Mouse (Mus musculus) embryonic stem cell, embryonic (primary cell): ENCODE measurements around the gene Olfr279.

Source experiments
- CTCF ChIA-PET, 4 experiments: fragments of 300-600 bp in 2 of 4; fragments of 350-600 bp in 2 of 4; sonication (Branson Sonifier 250); formaldehyde crosslinking; loops; one replicate each; lab custom pipeline; 2022; ENCODE audit warnings: inconsistent platforms in 2 of 4; lab: Charles Lee
- POLR2A ChIA-PET, 4 experiments: fragments of 300-600 bp in 2 of 4; fragments of 350-600 bp in 2 of 4; sonication (Branson Sonifier 250); formaldehyde crosslinking; loops; one replicate each; lab custom pipeline; 2022; ENCODE audit warnings: antibody characterized with exemption in 4 of 4, inconsistent platforms in 1 of 4; lab: Charles Lee

Gene Olfr279

DNA sequence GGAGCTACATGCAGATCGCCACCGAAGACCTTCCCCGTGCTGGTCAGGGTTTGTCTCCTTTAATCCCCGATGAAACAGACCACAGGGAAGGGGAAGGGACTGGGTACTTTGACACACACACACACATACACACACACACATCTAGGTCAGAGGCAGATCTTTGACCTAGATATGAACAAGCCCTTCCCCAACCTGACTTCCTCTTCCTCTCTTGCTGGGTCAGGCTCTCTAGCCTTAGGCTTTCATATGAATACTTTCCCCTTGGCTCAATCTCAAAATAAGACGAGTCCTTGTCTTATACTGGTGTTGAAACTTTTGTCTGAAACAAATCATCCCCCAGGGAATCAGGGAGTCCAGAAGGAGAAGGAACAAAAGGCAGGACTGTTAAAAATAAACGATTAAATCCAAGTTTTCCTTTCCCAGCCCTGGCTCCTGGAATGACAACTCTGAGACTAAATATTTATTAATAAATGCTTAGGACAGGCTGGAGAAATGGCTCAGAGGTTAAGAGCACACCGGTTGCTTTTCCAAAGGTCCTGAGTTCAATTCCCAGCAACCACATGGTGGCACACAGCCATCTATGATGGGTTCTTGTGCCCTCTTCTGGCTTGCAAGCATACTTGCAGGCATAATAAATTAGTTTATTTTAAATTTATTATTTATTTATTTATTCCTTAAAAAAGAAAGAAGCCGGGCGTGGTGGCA lies 14.2 kb downstream of the Olfr279 start:
- ChIA-PET POLR2A (interaction anchor here in 3 of 4 experiments (0.7 to 1.7 kb wide), 15 partner anchors 11 to 1423 kb away, joined by 3 to 8 read pairs (median 4); partner anchors contain the start of genes Arf3 (in 1 of the 3) and Prkag1 (in 1 of the 3)), CTCF (interaction anchor here in 3 of 4 experiments (0.6 to 2.9 kb wide), 7 partner anchors 11 to 720 kb away, joined by 4 to 39 read pairs (median 6); partner anchors contain the start of gene Fkbp11 (in 1 of the 3))

DNA sequence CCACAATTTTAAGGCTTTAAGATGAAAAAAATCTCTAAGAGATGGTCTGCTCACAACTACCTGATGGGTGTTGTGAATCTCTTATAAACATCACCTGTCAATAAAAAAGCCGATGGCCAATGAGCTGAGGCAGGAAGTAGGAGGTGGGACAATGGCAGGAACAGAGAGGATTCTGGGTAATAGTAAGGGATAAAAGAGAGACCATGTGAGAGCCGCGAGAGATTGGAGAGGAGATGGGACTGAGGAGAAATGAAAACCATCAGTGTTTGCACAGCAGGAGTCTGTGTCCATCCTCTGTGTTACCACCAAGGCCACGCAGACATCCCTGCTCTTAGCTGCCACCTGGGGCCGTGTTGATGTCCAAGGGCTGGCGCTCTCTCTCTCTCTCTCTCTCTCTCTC lies 15.1 kb downstream of the Olfr279 start:
- CTCF ChIA-PET, result interaction anchor here in 3 of 4 experiments (0.6 to 2.9 kb wide), 11 partner anchors 10 to 457 kb away, joined by 3 to 39 read pairs (median 5); partner anchors contain the start of gene Fkbp11 (in 1 of the 3)
- POLR2A ChIA-PET, result interaction anchor here in 3 of 4 experiments (0.6 to 1.7 kb wide), 24 partner anchors 9 to 1422 kb away, joined by 3 to 8 read pairs (median 4); partner anchors contain the start of genes Arf3 (in 1 of the 3) and Prkag1 (in 1 of the 3)

DNA sequence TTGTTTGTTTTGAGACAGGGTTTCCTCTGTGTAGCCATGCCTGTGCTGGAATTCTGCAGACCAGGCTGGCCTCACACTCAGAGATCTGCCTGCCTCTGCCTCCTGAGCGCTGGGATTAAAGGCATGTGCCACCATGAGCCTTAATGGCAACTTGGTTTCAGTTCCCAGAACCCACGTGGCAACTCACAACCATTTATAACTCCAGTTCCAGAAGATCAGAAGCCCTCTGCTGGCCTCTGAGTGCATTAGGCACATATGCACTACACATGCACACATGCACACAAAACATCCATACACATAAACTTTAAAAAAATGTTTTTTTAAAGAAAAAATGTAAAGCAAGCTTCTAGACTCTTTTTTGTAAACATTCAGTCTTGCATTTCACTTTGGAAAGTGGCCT lies 17.2 kb downstream of the Olfr279 start:
- ChIA-PET CTCF (interaction anchor here in 1 of 4 experiments (0.7 kb wide), 1 partner anchor 340 kb away, joined by 3 read pairs; no protein-coding TSS in a partner anchor), POLR2A (interaction anchor here in 1 of 4 experiments (1.3 kb wide), 1 partner anchor 8 kb away, joined by 3 read pairs; no protein-coding TSS in a partner anchor)

DNA sequence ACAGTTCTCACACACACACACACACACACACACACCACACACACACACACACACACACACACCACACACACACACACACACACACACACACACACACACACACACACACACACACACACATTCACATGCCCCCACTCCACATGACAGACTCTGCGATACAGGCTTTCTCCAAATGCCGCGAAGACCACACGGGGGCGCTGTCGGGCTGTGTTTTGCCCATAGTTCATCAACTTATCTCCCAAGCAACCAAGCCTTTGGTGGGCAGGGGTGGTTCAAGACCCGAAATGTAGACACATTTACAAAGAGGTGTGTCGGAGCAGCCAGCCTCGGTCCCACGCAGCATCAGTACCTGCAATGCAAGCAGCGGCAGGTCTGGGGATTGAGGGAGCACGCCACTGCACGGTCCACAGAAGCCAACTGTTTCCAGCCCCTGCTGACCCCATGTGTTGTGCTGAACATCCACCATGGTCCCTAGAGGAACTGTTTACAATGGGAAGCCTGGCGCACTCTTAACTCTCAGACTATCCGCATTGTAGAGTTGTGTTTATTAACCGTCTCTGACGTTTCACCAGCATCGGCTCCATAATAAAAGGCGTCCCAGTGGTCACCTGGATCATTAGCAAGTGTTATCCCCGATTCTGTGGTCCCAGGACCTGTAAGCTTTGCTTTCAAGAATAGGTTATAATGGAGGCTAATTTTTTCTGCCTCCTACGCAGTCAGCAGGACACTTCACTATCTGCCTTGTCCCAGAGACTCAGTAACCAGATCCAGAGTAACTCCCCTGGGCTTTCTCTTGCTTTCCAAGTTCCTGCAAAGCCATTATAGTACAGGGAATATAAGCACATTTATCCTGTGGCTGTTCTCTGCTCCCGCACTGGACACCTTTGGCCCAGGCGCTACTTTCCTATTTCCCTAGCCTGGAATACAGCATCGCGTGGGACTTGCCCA lies 18.5 kb downstream of the Olfr279 start:
- ChIA-PET POLR2A (interaction anchor here in 3 of 4 experiments (0.7 to 3.5 kb wide), 6 partner anchors 9 to 362 kb away, joined by 3 to 11 read pairs (median 4); partner anchors contain the start of gene Rnd1 (in 1 of the 3)), CTCF (interaction anchor here in 2 of 4 experiments (0.6 to 0.7 kb wide), 2 partner anchors 297 to 1194 kb away, joined by 3 read pairs; no protein-coding TSS in a partner anchor)

DNA sequence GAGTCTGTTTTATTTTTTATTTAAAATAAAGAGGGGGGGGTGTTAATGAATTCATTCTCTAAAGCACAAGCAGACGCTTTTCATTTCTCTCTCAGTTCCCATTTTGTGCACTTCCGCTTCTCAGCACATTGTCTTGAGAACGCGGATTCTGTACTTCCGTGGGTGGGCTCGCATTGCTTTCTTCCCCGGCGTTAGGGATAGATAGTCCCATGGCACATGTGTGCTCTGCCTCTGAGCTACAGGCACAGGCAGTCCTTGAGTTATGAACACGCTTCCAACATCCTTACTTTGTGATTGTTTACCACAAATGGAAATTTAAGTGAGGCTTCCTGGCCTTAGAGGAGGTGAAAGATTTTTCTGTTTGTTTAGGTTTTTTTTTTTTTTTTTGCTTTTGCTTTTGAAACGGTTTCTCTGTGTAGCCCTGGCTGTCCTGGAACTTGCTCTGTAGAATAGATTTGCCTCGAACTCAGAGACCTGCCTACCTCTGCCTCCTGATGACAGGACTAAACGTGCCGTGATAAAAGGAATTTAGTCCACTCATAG lies 19.3 kb downstream of the Olfr279 start:
- CTCF ChIA-PET, result interaction anchor here in 1 of 4 experiments (0.7 kb wide), 1 partner anchor 1195 kb away, joined by 3 read pairs; no protein-coding TSS in a partner anchor
- POLR2A ChIA-PET, result interaction anchor here in 3 of 4 experiments (0.6 to 3.5 kb wide), 6 partner anchors 11 to 362 kb away, joined by 3 to 11 read pairs (median 4); partner anchors contain the start of gene Rnd1 (in 1 of the 3)

DNA sequence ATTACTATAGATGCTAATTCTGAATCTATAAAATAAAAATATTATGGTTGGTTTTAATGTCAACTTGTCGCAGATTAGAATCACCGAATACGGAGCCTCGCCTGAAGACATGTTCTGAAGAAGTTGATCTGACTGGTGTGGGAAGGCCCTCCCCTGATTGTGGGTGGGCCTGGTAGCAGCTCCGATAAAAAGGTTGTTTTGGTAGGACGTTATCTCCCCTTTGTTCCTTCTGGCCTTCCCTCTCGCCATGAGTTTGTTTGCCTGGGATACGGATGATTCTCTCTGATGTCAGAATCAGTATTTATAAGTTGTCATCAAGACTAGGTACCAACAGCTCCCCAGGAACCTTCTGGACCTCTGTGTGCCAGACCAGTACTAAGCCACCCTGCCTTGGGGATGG lies 20.0 kb downstream of the Olfr279 start:
- POLR2A ChIA-PET, result interaction anchor here in 2 of 4 experiments (0.6 to 3.5 kb wide), 3 partner anchors 8 to 19 kb away, joined by 3 to 11 read pairs (median 4); no protein-coding TSS in a partner anchor

DNA sequence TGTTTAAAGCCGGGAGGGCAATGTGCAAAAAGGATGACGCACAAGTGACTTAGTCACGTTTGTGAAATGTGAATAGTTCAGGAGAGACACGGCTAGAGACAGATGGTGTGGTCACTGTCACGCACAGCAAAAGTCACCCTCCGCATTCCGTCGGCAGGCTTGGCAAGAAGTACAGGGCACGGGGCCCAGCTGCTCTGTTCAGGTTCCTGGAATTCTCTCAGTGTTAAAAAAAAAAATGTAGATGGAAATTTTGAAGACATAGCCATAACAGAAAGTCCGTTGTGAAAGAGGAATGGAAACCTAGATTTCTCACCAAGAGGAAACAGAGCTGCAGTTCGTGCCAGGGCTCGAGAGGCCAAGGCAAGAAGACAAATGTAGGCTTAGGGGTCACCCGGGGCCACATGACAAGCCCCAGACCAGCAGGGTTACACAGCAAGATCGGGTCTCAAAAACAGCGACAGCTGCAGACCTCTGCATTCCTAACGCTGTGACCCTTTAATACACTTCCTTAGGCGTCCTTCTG lies 20.7 kb downstream of the Olfr279 start:
- POLR2A ChIA-PET, result interaction anchor here in 2 of 4 experiments (0.6 to 3.5 kb wide), 3 partner anchors 7 to 110 kb away, joined by 4 to 11 read pairs (median 6); no protein-coding TSS in a partner anchor

More for the DNA sequence above, 20.0 kb downstream of the Olfr279 start:
- CTCF ChIA-PET, result interaction anchor here in 1 of 4 experiments (1.3 kb wide), 1 partner anchor 8 kb away, joined by 3 read pairs; no protein-coding TSS in a partner anchor

DNA sequence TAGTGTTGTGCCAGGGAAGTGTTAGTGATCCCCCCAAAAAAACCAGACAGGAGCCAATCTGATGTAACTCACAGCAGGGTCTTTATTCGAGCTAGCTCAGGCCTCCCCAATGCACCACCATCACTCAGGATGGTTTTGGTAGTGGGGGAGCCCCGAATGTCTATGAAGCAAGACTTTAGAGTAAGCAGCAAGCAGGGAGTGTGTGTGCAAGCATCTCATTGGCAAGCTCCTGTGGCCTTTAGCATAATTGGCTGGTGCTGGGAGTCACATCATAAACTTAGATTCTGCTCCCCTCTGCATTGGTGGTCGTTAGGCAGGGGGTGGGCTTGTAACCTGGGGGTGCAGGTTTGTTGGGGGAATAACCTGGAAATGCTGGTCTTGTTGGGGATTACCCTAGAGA lies 21.5 kb downstream of the Olfr279 start:
- ChIA-PET CTCF (interaction anchor here in 2 of 4 experiments (0.7 to 1.3 kb wide), 3 partner anchors 9 to 1943 kb away, joined by 3 to 11 read pairs (median 3); no protein-coding TSS in a partner anchor), POLR2A (interaction anchor here in 3 of 4 experiments (0.6 to 7.5 kb wide), 5 partner anchors 9 to 109 kb away, joined by 3 to 127 read pairs (median 6); partner anchors contain the start of gene Kansl2 (in 1 of the 3))

More for the DNA sequence above, 20.7 kb downstream of the Olfr279 start:
- CTCF ChIA-PET, result interaction anchor here in 1 of 4 experiments (1.3 kb wide), 1 partner anchor 8 kb away, joined by 3 read pairs; no protein-coding TSS in a partner anchor

DNA sequence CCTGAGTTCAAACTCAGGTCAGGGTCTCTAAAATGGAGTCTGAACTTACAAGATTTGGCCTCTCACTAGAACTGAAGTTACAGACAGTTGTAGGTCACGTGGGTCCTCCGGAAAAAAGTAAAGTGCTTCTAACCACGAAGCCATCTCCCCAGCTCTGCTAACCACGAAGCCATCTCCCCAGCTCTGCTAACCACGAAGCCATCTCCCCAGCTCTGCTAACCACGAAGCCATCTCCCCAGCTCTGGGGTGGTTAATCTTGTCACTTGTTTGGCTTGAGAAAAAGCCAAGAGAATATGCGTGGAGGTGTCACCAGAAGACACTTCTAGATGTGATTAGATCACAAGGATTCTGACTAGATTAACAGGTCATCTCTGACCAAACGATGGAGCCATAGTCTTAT lies 21.9 kb downstream of the Olfr279 start:
- ChIA-PET CTCF (interaction anchor here in 2 of 4 experiments (0.7 to 1.1 kb wide), 3 partner anchors 51 to 1943 kb away, joined by 3 to 11 read pairs (median 4); no protein-coding TSS in a partner anchor), POLR2A (interaction anchor here in 2 of 4 experiments (1.0 to 7.5 kb wide), 4 partner anchors 9 to 16 kb away, joined by 3 to 127 read pairs (median 7); partner anchors contain the start of gene Kansl2 (in 1 of the 2))

DNA sequence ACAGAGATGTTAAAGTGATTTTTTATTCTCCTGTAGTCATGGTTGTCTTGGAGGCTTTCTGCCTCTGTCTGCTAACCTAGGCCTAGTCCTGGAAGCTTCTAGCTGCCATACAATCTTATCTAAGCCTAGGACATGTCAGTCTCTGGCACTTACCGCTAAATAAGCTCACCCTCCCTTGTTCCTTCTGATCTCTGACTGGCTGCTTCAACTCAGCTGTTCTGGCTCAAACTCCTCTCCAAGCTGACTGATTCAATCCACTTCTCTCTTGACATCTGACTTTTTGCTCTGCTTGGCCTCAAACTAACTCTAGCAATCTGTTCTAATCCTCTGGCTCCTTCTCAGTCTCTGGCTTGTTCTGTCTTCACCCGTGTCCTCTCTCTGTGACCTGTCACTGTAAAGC lies 22.6 kb downstream of the Olfr279 start:
- POLR2A ChIA-PET, result interaction anchor here in 3 of 4 experiments (1.2 to 7.5 kb wide), 6 partner anchors 9 to 53 kb away, joined by 3 to 127 read pairs (median 4); partner anchors contain the start of gene Kansl2 (in 1 of the 3)
- CTCF ChIA-PET, result interaction anchor here in 1 of 4 experiments (0.7 to 0.9 kb wide), 2 partner anchors 50 to 117 kb away, joined by 3 to 4 read pairs; no protein-coding TSS in a partner anchor

DNA sequence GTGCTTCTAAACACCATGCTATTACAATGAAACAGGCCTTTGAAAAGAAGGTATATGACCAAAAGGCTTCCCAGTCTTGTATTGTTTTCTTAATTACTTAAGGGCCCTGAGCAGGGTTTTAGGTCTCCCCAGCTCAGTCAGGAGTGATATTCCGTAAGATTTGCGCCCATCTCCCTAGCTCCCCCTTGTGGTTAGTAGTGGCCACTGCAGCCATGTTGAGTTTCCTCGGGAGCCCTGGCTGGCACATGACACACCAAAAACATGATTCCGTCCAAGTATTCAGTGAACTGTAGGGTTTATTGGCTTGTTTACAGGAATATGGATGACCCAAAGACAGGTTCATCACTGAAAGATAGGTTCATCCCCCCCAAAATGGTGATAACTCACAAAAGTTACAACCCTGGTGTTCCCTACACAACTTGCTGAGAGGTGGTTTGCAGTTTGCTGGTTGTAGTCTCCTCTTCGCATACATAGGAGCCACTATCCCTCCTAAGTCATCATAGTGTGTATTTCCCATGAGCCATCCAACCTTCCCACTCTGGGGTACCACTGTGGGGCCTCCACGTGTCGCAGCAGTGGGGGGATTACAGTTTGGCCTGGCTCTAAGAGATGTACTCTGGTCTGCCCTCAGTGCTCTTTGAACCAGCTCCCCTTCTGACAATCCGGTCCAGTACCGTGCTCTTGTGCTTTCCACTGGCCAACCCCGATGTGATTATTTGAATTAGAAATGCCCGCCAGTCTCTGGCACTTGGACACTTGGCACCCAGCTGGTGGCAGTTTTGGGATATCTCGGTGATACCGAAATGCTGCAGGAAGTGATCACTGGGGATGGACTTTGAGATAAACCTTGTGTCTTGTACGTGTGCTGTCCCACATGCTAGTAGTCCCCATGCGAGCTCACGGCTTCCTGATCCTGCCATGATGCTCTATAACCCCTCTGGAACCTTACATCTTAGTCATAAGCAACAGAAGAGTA lies 25.5 kb downstream of the Olfr279 start:
- CTCF ChIA-PET, result interaction anchor here (0.5 to 2.8 kb wide), 63 partner anchors 8 to 842 kb away, joined by 3 to 39 read pairs (median 4); partner anchors contain the start of genes Kansl2 (in 3 of the 4), Cacnb3 (in 1 of the 4), Ccdc65 (in 1 of the 4) and Prkag1 (in 1 of the 4)
- POLR2A ChIA-PET, result interaction anchor here (0.5 to 7.5 kb wide), 38 partner anchors 8 to 723 kb away, joined by 3 to 127 read pairs (median 4); partner anchors contain the start of genes Kansl2 (in 2 of the 4), Rnd1 (in 2 of the 4) and Ddx23 (in 1 of the 4)

DNA sequence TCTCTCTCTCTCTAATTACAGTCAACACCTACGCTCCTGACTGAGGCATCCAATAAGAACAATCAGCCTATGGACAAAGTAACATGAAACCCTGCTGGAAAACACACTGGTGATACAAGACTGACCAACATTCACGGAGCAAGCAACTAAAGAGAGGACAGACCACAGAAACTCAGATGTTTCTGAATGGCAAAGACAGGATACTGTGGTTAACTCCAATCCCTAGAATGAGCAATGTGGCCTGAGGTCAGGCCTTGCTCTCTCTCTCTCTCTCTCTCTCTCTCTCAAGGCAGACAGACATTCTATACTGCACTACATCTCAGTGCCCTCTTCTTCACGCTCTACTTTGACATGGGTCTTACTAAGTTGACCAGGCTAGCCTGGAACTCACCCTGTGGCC lies 29.0 kb downstream of the Olfr279 start:
- ChIA-PET CTCF (no interaction called here), POLR2A (interaction anchor here in 1 of 4 experiments (2.3 to 3.6 kb wide), 3 partner anchors 11 to 15 kb away, joined by 8 to 27 read pairs (median 9); partner anchors contain the start of gene Kansl2)

DNA sequence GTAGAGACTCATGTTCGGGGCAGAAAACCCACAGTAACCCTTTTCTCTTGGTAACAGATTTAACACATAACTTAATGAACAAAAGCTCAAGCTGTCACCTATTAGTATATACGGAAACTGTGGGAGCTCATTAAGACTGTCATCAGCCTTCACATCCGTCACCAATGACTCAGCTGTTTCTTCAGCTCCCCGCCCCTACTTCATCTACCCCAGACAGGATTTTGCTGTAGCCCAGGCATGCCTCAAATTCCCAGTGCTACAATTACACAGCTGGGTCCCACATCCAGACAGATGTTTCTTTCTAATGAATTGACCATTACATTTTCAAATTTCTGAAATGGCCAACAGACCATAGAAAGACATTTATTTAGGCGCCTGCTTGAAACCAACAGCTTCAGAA lies 33.9 kb downstream of the Olfr279 start:
- ChIA-PET CTCF (interaction anchor here in 2 of 4 experiments (1.0 to 1.1 kb wide), 2 partner anchors 8 to 9 kb away, joined by 4 to 12 read pairs; no protein-coding TSS in a partner anchor), POLR2A (interaction anchor here (0.6 to 10.0 kb wide), 19 partner anchors 8 to 176 kb away, joined by 3 to 127 read pairs (median 4); partner anchors contain the start of genes Kansl2 (in 3 of the 4), 4930415O20Rik (in 1 of the 4) and Ccnt1 (in 1 of the 4))

DNA sequence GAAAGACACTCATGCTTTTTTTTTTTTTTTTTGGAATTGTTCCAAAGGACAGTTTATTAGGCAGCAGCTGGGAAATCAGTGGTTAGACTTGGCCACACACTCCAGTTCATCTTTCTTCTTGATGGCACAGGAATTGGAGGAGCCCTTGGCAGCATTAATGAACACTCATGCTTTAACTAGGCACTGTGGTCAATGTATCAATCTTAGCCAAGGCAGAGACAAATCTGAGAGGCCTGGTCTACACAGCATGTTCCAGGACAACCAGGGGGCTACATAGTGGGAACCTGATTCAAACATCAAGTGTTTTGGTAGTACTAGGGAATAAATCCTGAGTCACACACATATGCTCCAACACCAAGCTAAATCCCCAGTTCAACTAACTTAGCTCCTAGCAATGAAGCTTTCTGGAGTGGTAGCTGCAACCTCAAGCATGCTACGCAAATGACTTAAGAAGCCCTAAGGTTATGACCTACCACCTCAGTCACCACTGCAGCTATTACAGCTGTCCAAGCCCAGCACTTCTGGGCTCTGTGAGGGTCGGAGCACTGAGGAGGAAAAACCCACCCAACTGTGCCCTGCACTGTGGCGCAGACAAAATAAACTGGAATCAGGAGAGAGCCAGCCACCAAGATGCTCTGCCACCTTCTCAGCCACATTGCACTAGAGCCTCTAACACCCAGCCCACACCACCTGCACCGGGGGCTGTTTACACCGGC lies 35.0 kb downstream of the Olfr279 start:
- ChIA-PET POLR2A (interaction anchor here in 2 of 4 experiments (0.7 to 10.0 kb wide), 13 partner anchors 9 to 1477 kb away, joined by 3 to 127 read pairs (median 9); no protein-coding TSS in a partner anchor), CTCF (interaction anchor here in 2 of 4 experiments (0.8 to 3.3 kb wide), 3 partner anchors 7 to 10 kb away, joined by 3 to 24 read pairs (median 11); no protein-coding TSS in a partner anchor)
